Mouse (Mus musculus) retina, postnatal 7 days (tissue): ENCODE data around the gene Fhl1.
A peak's percentile ranks its signal among the peaks of the same experiment; 100 is the strongest.

Experiments used
- DNase-seq: peaks from one replicate; pipeline ENCODE4 v3.0.0-alpha.2; 2012; ENCODE audit warnings: low read depth, low spot score

Gene Fhl1

DNA sequence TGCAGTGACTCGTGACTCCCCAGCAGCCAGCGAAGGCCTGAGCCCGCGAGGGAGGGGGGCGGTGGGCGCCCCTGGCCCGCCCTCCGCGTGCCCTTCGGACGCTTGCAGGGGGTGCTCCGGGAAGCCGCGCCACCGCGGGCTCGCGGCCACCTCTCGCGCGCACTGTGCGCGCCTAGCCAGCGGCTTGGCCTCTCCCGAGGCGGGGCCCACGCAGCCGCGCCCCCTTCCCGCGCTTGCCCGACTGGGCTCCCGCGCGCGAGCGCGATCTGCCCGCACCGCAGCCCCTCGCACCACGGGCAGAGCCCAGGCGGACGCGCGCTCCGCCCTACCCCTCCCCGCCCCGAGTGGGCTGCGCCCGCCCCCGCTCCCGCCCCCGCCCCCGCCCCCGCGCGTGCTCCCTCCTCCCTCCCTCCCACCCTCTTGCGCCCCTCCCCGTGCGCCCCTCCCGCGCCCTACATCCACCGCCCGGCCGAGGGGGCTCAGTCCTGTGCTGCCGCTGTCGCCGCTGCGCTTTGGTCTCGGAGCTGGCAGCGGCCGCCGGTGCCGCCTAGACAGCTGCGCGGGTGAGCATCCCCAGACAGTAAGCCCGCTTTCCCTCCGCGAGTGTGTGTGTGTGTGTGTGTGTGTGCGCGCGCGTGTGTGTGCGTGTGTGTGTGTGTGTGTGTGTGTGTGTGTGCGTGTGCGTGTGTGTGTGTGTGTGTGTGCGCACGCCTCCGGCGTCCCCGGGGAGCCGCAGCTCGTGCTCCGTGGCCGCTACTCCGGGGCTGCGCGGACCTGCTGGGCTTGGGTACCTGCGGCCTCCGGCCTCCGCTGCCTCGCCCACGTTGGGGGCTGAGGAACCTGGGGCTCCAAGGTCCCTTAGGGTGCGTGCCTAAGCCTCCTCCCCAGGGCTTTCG is at the start of gene Fhl1:
TSS of gene Fhl1 (plus strand) at position 482 of the 896 bp plus-strand sequence.
- peak; percentile 59 for DNase-seq

- no peak for DNase-seq
Observed at GRCm38 (mm10) chrX:56682156-56682720, 49.3 kb upstream of the Fhl1 start.

DNA sequence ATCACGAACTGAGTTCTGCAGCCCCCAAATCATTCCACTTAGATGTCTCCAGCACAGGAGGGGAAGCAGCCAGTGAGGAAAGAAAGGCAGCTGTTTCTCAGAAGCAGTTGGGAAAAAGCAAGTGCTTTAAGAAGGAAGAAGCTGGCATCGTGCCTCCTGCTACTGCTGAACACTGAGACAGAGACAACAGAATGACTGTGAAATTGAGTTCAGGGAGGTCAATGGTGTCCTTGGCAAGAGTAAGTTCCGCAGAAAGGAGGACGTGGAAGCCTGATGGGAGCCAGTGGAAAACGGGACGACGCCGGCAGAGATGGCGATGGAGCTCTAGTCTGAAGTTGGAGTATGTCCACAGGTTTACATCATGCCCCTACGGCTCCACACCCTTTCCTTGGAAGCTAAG is 48.1 kb upstream of the Fhl1 start:
- DNase-seq = no peak

- no peak for DNase-seq
Observed at GRCm38 (mm10) chrX:56692554-56692953, 39.0 kb upstream of the Fhl1 start.

DNA sequence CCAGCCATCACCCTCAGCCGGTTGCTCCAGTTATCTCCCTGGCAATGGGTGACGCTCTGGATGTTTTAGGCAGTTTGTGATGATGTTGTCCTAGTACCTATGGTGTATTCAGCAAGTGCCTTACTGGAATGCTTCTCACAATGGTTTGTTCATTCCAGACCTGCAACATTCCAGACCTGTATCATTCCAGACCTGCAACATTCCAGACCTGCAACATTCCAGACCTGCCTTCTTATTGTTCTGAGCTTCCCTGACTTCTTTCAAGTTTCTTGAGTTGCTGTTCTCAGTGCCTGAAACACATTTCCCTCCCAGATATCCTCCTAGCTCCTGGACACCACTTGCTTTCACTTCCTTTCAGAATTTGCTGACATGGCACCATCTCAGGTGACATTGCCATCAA is 37.0 kb upstream of the Fhl1 start:
- no peak for DNase-seq

DNA sequence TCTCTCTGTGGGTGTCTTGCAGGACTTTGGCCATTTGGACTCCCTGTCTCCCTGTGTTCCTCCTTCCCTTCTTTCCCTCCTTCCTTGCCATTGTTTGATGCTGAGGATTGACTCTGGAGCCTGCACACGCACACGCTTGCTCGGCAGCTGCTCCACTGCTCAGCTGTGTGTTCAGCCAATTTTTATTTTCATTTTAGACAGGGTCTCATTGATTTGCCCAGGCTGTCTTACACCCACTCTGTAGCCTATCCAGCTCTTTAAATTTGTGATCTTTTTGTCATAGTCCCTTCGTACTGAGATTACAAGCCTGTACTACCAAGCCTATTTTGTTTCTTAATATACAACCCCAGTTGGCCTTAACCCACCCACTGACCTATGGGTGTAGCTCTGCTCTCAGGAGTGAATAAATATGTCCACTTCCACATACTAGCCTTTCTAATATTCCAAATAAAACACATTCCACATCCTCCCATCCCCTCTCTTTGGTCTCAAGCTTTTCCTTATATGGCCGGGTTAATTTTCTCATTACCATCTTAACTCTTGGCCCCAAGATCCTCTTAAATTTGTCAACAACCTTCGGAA is 34.3 kb upstream of the Fhl1 start:
- DNase-seq = no peak

- no peak for DNase-seq
Observed at GRCm38 (mm10) chrX:56697886-56698285, 33.7 kb upstream of the Fhl1 start.

DNA sequence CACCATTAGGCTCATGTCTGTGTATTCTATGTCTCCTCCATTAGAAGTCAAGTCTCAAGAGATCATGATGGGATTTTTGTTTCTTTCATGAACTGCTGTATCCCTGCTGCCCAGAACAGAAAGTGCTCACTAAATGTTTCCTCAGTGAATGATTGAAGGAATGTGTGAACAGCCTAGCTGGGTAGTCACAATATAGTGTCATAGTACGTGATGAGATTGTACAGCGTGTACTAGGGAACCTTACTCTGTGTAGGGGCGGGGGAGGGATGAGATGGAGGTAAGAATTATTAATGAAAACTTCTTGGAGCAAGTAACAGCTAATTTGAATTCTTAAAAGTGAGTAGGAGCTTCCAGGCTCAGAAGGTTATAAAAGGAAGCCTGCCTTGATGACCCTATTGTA is 30.3 kb upstream of the Fhl1 start:
- DNase-seq = no peak

- no peak for DNase-seq
Observed at GRCm38 (mm10) chrX:56703965-56704562, 27.5 kb upstream of the Fhl1 start.

- no peak for DNase-seq
Observed at GRCm38 (mm10) chrX:56708592-56709370, 22.8 kb upstream of the Fhl1 start.

DNA sequence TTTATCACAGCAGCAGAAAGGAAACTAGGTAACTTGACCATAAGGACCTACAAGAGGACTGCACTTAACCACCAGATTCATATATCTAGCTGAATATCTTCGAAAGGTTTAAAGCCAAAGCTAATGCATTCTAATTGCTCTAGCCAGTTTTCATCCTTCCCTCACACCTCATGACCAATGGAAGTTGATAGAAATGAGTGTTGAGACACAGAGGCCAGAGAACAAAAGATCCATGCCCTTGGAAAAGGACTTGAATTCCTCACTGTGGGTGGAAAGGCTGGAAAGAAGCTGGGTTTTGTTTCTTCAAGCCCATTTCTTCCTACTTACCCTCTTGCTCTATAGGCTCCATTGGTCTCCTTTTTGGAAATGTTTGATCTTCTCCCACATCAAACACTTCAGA is 21.1 kb upstream of the Fhl1 start:
- no peak for DNase-seq

DNA sequence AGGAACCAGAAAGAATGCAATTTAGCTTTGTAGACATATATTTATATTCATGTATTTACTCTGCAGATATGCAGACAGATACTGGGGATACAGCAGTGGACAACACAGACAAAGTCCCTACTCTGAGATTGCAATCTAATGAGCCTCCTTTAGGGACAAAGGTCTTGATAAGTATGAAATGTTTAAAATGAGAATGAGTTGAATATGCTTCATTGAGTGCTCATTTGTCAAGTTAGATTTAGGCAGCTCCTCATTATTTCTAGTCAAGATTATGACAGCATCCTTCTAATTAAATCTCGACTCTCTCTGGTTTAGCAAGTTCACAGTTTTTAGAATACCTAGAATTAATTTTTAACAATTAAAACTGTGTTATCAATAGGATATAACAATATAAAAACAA is 18.9 kb upstream of the Fhl1 start:
- DNase-seq = no peak

DNA sequence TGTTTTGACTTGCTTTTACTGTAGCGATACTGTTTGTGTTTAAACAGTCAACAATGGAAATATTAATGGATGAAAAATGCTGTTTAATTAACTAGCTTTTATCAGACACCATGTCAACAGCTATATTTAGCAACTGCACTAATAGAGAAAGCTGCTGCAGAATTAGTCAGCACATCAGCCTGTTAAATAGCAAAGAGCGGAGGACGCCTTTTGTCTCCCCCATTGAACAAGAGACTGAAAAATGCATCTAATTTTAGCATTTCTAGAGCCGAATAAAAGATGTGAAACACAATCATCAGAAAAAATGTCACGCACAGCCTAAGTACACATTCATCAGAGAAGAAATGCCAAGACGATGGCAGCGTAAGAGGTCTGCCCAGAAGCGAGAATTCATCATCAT is 9.0 kb upstream of the Fhl1 start:
- DNase-seq = no peak

DNA sequence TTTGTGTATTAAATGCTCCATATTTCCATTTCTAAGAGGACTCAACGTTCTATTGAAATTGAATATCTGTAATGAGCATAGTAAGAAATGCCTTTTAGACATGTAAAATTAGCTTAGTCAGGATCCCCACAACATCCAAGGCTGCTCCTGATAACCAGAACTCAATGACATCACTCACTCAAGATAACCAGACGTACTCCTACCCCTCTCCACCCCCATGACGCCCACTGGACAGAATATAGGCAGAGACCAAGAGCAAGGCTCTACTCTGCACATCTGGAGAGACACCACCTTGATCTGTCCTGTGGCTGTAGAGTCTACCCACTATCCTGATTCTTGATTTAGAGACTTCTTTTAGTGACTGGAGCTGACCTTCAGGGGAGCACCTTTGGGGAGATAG is 3.1 kb upstream of the Fhl1 start:
- no peak for DNase-seq

- DNase-seq = no peak
Observed at GRCm38 (mm10) chrX:56730828-56731305, 720 bp upstream of the Fhl1 start.

DNA sequence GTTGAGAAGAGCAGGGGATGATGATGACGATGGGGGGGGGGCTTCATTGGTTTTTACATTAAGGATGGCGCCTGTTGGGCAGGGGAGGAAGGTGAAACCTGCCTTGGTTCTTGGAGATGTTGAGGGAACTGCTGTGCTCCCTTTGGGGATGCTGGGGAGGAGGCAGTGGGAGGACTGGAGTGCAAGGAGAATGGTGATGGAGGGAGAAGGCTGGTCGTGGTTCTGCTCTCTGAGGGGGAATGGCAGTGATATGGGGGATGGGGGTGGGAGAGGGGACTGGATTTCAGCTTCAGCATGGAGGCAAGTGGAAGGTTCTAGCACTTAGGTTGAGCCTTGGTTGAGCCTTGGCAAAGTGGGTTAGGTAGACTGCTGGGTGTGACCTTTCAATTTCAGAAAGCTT is 814 bp downstream of the Fhl1 start:
- no peak for DNase-seq

GRCm38 (mm10) chrX:56734436-56734835 is 2.8 kb downstream of the Fhl1 start:
- no peak for DNase-seq

GRCm38 (mm10) chrX:56736226-56736625 is 4.6 kb downstream of the Fhl1 start:
- no peak for DNase-seq

DNA sequence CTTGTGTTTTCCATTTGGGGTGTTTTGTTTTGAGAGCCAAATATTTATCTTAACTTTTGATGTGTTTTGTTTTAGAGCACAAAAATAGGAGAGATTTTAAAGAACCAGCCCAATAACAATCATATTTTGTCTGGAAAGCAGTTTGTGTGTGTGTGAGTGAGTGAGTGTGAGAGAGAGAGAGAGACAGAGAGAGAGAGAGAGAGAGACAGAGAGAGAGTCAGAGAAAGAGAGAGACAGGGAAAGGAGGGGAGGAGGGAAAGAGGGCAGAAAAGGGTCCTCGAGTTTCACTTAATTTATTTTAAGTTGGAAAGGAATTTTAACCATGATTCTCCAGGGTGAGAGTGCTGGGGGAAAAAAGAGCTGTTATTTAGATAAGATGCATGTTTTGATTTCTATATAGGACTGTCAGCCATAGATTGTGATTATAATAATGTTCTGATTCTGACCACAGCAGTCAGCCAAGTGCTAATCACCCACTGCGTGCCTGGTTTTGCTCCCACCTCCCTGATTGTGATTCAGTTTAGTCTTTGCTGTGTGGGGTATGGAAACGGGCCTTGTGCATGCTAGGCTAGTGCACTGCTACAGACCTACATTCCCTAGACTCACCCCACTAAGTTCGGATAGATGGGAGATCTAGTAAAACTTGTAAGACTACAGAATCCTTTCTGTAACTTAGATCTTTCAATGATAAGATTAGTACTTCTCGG is 6.4 kb downstream of the Fhl1 start:
- DNase-seq = no peak

- no peak for DNase-seq
Observed at GRCm38 (mm10) chrX:56741428-56741827, 9.8 kb downstream of the Fhl1 start.

DNA sequence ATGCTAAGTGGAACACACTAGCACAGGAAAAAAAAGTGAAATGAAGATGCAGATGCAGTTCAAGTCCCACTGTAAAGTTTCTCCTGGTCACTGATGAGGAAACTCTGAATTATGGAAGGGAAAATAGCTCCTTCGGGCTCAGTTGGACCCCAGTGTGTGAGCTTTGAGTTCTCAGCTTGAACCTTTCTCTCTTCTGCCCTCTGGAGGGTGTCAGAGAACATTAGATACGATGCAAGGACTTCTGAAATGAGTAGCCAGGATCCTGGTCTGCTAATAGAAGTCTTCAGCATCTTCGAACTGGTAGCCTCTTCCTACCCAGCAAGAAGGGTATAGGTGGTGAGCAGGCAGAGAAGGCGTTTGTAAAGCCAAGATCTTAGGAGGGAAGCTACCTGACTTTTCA is 19.9 kb downstream of the Fhl1 start:
- DNase-seq = no peak
